Mouse (Mus musculus) intestine, embryonic 14.5 days (tissue): ENCODE measurements around the gene Cyp4f40. TPM values are rescaled to one million over a fixed set of nuclear protein-coding genes. Genes with fewer than 3 reads are reported as not detected.
"Not testable (repeated sequence)": the region's sequence is repeated elsewhere in the genome, so short reads cannot be mapped to it uniquely, and the experiment has no call there.

Experiments
- ATAC-seq: fragments of 200-750 bp; cut with Nextera tagmentation; replicated peaks from 2 replicates; pipeline ENCODE4 v1.8.0; 2017; ENCODE audit warnings: low read depth, moderate number of reproducible peaks, moderate TSS enrichment, moderate library complexity; ENCODE audit not compliant: low FRiP score, low TSS enrichment
- DNase-seq: peaks from one replicate; pipeline ENCODE4 v3.0.0-alpha.2; 2018; ENCODE audit warnings: low spot score
- H3K27ac ChIP-seq: fragments of 300-500 bp; sonication (generic); 2 replicates; pipeline ENCODE4 v1.5.1; 2014; ENCODE audit warnings: low read depth, mild to moderate bottlenecking, control low read depth
- H3K27me3 ChIP-seq: fragments of 300-500 bp; sonication (generic); replicated peaks from 2 replicates; pipeline ENCODE4 v1.6.1; 2014; ENCODE audit warnings: low read length, control low read depth; ENCODE audit not compliant: control insufficient read depth, insufficient read depth
- H3K36me3 ChIP-seq: fragments of 300-500 bp; sonication (generic); 2 replicates; pipeline ENCODE4 v1.6.1; 2014; ENCODE audit warnings: low read length, control low read depth; ENCODE audit not compliant: control insufficient read depth, insufficient read depth
- H3K4me1 ChIP-seq: fragments of 300-500 bp; sonication (generic); replicated peaks from 2 replicates; pipeline ENCODE4 v1.6.1; 2014; ENCODE audit warnings: low read length, control low read depth, mixed read lengths; ENCODE audit not compliant: control insufficient read depth, insufficient read depth
- H3K4me2 ChIP-seq: fragments of 300-500 bp; sonication (generic); 2 replicates; pipeline ENCODE4 v1.6.1; 2014; ENCODE audit warnings: low read length
- H3K4me3 ChIP-seq: fragments of 300-500 bp; sonication (generic); 2 replicates; pipeline ENCODE4 v1.5.1; 2014; ENCODE audit warnings: low read depth, low read length, control low read depth, mixed read lengths
- H3K9ac ChIP-seq: fragments of 300-500 bp; sonication (generic); 2 replicates; pipeline ENCODE4 v1.6.1; 2014; ENCODE audit warnings: mild to moderate bottlenecking, low read length
- H3K9me3 ChIP-seq: fragments of 300-500 bp; sonication (generic); 2 replicates; pipeline ENCODE4 v1.6.1; 2016; ENCODE audit warnings: low read length, control low read depth; ENCODE audit not compliant: control insufficient read depth
- WGBS: fragments of 180-500 bp; shearing (Covaris S2); extraction: QIAGEN DNeasy Blood & Tissue Kit; methylation state at CpG from one replicate; pipeline ENCODE4 v1.1.7; 2014; 5-methylcytosine and 5-hydroxymethylcytosine counted together
- polyA plus RNA-seq: library from polyadenylated mRNA; unstranded; fragments of >200 nt; fragmentation: Nextera tagmentation; extraction: Ambion mirVana; gene quantifications from 2 replicates; pipeline ENCODE4 v1.2.1, GENCODE M21; 2014

The Cyp4f40 gene
- polyA plus RNA-seq: 3.3 and 4.7 TPM in 2 replicates

- H3K4me2 ChIP-seq: no peak within 1 kb of the TSS; the same call in 1 of the 2 replicates
- ATAC-seq (peak; percentile 85), DNase-seq (no peak)
- H3K9ac ChIP-seq: no peak within 1 kb of the TSS
- no peaks in the 10 kb centered on the region for H3K36me3 ChIP-seq
- H3K9me3 ChIP-seq: no peaks in the 10 kb centered on the region
- H3K4me3 ChIP-seq: no peak within 1 kb of the TSS
- no peaks in the 10 kb centered on the region for H3K27me3 ChIP-seq
- H3K27ac ChIP-seq: no peak within 1 kb of the TSS; the same call in 1 of the 2 replicates
- no peaks in the 10 kb centered on the region for H3K4me1 ChIP-seq
- WGBS: 60% methylated on average over 2 of the region's 2 CpGs
Measured at GRCm38 (mm10) chr17:32658712-32659111, at the start of gene Cyp4f40. Gene Cyp4f40 (plus strand): TSS chr17:32658900.

GRCm38 (mm10) chr17:32610231-32610630 lies 48.5 kb upstream of the Cyp4f40 start:
- H3K4me3 ChIP-seq, H3K27ac ChIP-seq, H3K4me2 ChIP-seq, ATAC-seq, H3K4me1 ChIP-seq, DNase-seq, H3K36me3 ChIP-seq, H3K9ac ChIP-seq, H3K27me3 ChIP-seq, H3K9me3 ChIP-seq: not testable (repeated sequence)
- 85% methylated on average over 3 of the region's 3 CpGs for WGBS

- ATAC-seq (no peak), DNase-seq (no peak)
- 94% methylated on average over 3 of the region's 3 CpGs for WGBS
- H3K4me3 ChIP-seq: no peak overlapping the region
- H3K36me3 ChIP-seq: no peaks in the 10 kb centered on the region
- no peaks in the 10 kb centered on the region for H3K4me1 ChIP-seq
- H3K9ac ChIP-seq: no peak overlapping the region
- H3K27me3 ChIP-seq: no peaks in the 10 kb centered on the region
- H3K4me2 ChIP-seq: no peak overlapping the region
- H3K9me3 ChIP-seq: no peaks in the 10 kb centered on the region
- H3K27ac ChIP-seq: no peak overlapping the region
Measured at GRCm38 (mm10) chr17:32610896-32611295, 47.8 kb upstream of the Cyp4f40 start.

- Histone ChIP-seq H3K27ac (no peak overlapping the region), H3K9me3 (no peaks in the 10 kb centered on the region), H3K36me3 (no peaks in the 10 kb centered on the region), H3K9ac (no peak overlapping the region), H3K4me3 (no peak overlapping the region), H3K4me1 (no peaks in the 10 kb centered on the region), H3K27me3 (no peaks in the 10 kb centered on the region), H3K4me2 (no peak overlapping the region)
- no peak for ATAC-seq
- no peak for DNase-seq
- 67% methylated on average over 3 of the region's 3 CpGs for WGBS
Measured at GRCm38 (mm10) chr17:32612417-32612816, 46.3 kb upstream of the Cyp4f40 start.

GRCm38 (mm10) chr17:32617252-32617651 lies 41.4 kb upstream of the Cyp4f40 start:
- Histone ChIP-seq H3K9ac (no peak overlapping the region), H3K4me3 (no peak overlapping the region), H3K4me1 (no peaks in the 10 kb centered on the region), H3K9me3 (0 out of 2 replicates have a peak, but pooled peaks cover 4% of the 10 kb centered on the region), H3K27me3 (no peaks in the 10 kb centered on the region), H3K4me2 (no peak overlapping the region), H3K36me3 (no peaks in the 10 kb centered on the region), H3K27ac (no peak overlapping the region)
- WGBS: 67% methylated on average over 1 of the region's 1 CpGs
- DNase-seq: no peak
- no peak for ATAC-seq

- H3K4me1 ChIP-seq, H3K36me3 ChIP-seq, H3K9me3 ChIP-seq, H3K27me3 ChIP-seq, H3K9ac ChIP-seq, H3K4me3 ChIP-seq, H3K27ac ChIP-seq, ATAC-seq, DNase-seq, H3K4me2 ChIP-seq: not testable (repeated sequence)
- 79% methylated on average over 4 of the region's 4 CpGs for WGBS
Measured at GRCm38 (mm10) chr17:32621018-32621417, 37.7 kb upstream of the Cyp4f40 start, which contains the start of gene Cyp4f37. Gene Cyp4f37 (plus strand): TSS chr17:32621309.

- not testable (repeated sequence) for H3K4me3 ChIP-seq, H3K4me2 ChIP-seq, H3K27ac ChIP-seq, H3K4me1 ChIP-seq, H3K9ac ChIP-seq, H3K36me3 ChIP-seq, DNase-seq, H3K9me3 ChIP-seq, ATAC-seq, H3K27me3 ChIP-seq
- 82% methylated on average over 7 of the region's 7 CpGs for WGBS
Measured at GRCm38 (mm10) chr17:32629726-32630125, 29.0 kb upstream of the Cyp4f40 start.

GRCm38 (mm10) chr17:32631936-32632335 lies 26.8 kb upstream of the Cyp4f40 start:
- Histone ChIP-seq H3K27ac (no peak overlapping the region), H3K9me3 (no peaks in the 10 kb centered on the region), H3K4me2 (no peak overlapping the region), H3K4me1 (no peaks in the 10 kb centered on the region), H3K9ac (no peak overlapping the region), H3K27me3 (no peaks in the 10 kb centered on the region), H3K4me3 (no peak overlapping the region), H3K36me3 (no peaks in the 10 kb centered on the region)
- no peak for DNase-seq
- ATAC-seq: no peak
- WGBS: 71% methylated on average over 3 of the region's 3 CpGs

GRCm38 (mm10) chr17:32634242-32634971 lies 24.3 kb upstream of the Cyp4f40 start:
- ATAC-seq, H3K9me3 ChIP-seq, H3K4me1 ChIP-seq, H3K36me3 ChIP-seq, DNase-seq, H3K27ac ChIP-seq, H3K27me3 ChIP-seq, H3K9ac ChIP-seq: not testable (repeated sequence)
- 85% methylated on average over 9 of the region's 9 CpGs for WGBS
- Histone ChIP-seq H3K4me2 (peak overlapping the region; percentile 50), H3K4me3 (0 out of 2 replicates have a peak overlapping the region, but pooled peaks have one; percentile 23)
